Mouse (Mus musculus): ENCODE measurements around the gene Ccdc91.

DNA sequence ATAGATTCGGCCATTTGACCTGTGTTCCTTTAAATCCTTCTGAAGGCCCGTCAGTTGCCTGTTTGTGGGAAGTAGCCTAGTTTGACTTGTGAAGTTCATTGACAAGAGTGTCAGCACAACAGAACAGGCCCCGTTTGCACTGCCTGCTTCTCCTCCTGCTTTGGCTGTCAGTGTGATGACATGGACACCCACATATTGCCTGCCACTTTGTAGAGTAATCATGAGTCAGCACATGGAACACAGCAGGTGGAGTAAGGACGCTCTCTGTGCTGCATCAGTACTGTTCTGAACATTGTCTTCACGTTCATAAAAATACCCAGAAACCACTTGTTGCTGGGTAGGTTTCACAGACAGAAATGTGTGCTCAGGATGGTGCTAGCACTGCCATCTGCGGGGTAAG, 132.0 kb downstream of the Ccdc91 start:
- TF ChIP-seq CTCF (IDR thresholded peaks at IDR 0.05; ENCODE audit: low read depth, low read length) (no peak), EP300 (IDR thresholded peaks at IDR 0.05; ENCODE audit: insufficient read depth, low read depth, low read length) (no peak), POLR2A (IDR thresholded peaks at IDR 0.05; ENCODE audit: insufficient read depth, low read length) (no peak)

Measured in ES-Bruce4 (cell line).